ENCODE assay signal across 15 mouse cellular contexts in the genomic region with DNA sequence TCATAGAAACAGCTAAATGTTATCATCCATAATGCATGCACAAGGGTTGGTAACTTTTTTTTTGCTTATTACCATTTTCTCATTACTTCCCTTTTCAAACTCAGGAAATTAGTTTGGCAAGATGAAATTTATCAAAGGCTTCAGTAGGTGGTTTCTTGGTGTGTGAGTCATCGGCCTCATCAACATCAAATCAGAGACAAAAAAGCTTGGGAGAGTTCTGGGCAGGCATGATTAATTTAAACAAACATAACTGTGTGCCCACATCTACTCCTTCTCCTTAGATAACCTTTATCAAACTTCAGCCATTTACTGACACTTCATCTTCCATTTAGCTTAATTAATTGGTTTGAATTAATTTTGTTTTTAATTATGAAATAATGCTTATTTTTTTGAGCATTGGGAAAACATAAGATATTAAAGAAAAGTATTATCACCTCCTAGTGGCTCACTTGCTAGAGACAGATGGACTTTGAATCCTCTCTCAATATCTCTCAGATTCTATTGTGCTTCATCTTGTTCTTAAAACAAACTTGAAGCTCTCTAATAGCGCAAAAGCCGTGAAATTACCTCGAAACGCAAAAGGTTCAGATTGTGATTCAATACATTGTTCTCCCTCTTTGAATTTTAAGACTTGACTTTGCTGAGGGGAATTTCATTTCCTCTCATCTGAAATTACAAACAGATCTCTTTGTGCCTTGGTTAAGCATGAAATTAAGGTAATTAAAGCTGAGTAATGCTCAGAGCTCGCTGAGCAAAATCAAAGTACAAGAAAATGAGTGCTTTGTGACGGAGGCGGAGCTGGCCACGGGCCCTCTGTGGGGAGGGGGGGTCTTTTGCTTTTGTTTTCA.
A peak's percentile ranks its signal among the peaks of the same experiment; 100 is the strongest.
DNase-seq lines count a peak whose midpoint lies in the region; ATAC-seq lines count a peak whose summit lies in the region.
"Had no signal": no experiment of that assay in that cellular context is flagged by ENCODE, and none has a peak within 500 bp of the region (broad histone marks: within the 10 kb centered on the region; RNA-seq: fewer than 3 reads in every experiment).

No protein-coding gene starts in this region.

- no peak overlapping the region for H3K4me3 ChIP-seq in neural tube, embryonic 11.5 days (ENCODE audit: low read depth, low read length)
- no peak overlapping the region for H3K4me3 ChIP-seq in embryonic facial prominence, embryonic 11.5 days (ENCODE audit: low read depth, low read length)
- no peak overlapping the region for H3K4me3 ChIP-seq in hindbrain, embryonic 14.5 days (replicated peaks; ENCODE audit: low read length)
- no peak overlapping the region for H3K4me3 ChIP-seq in neural tube, embryonic 15.5 days (replicated peaks)
- H3K4me3 ChIP-seq: heart, embryonic 15.5 days; intestine, embryonic 15.5 days; megakaryocyte, embryonic 14.5 days had no signal

- H3K9ac ChIP-seq in neural tube, embryonic 11.5 days (ENCODE audit: low read length) = no peak overlapping the region
- no peak overlapping the region for H3K9ac ChIP-seq in embryonic facial prominence, embryonic 11.5 days (replicated peaks; ENCODE audit: low read length)
- H3K9ac ChIP-seq in hindbrain, embryonic 14.5 days = no peak overlapping the region
- no peak overlapping the region for H3K9ac ChIP-seq in neural tube, embryonic 15.5 days (replicated peaks)
- H3K9ac ChIP-seq: heart, embryonic 15.5 days; intestine, embryonic 15.5 days had no signal

- WGBS in neural tube, embryonic 11.5 days = 43% methylated on average over 9 of the region's 9 CpGs
- 28% methylated on average over 9 of the region's 9 CpGs for WGBS in embryonic facial prominence, embryonic 11.5 days
- 33% methylated on average over 9 of the region's 9 CpGs for WGBS in hindbrain, embryonic 14.5 days
- WGBS in neural tube, embryonic 15.5 days = 30% methylated on average over 9 of the region's 9 CpGs

- no peaks in the 10 kb centered on the region for H3K27me3 ChIP-seq in neural tube, embryonic 11.5 days (ENCODE audit: control insufficient read depth, insufficient read depth, low read length)
- no peaks in the 10 kb centered on the region for H3K27me3 ChIP-seq in embryonic facial prominence, embryonic 11.5 days (ENCODE audit: control insufficient read depth, insufficient read depth, low read length)
- no peaks in the 10 kb centered on the region for H3K27me3 ChIP-seq in hindbrain, embryonic 14.5 days (ENCODE audit: control insufficient read depth, insufficient read depth, low read length)
- no peaks in the 10 kb centered on the region for H3K27me3 ChIP-seq in neural tube, embryonic 15.5 days (replicated peaks)
- H3K27me3 ChIP-seq: CH12.LX; heart, embryonic 15.5 days; intestine, embryonic 15.5 days; megakaryocyte, embryonic 14.5 days had no signal

- no peaks in the 10 kb centered on the region for H3K9me3 ChIP-seq in neural tube, embryonic 11.5 days (ENCODE audit: control insufficient read depth, low read length)
- no peaks in the 10 kb centered on the region for H3K9me3 ChIP-seq in embryonic facial prominence, embryonic 11.5 days (replicated peaks; ENCODE audit: control insufficient read depth, low read length)
- H3K9me3 ChIP-seq in hindbrain, embryonic 14.5 days (ENCODE audit: control insufficient read depth, low read length) = no peaks in the 10 kb centered on the region
- no peaks in the 10 kb centered on the region for H3K9me3 ChIP-seq in neural tube, embryonic 15.5 days (replicated peaks)
- H3K9me3 ChIP-seq: heart, embryonic 15.5 days; intestine, embryonic 15.5 days; megakaryocyte, embryonic 14.5 days had no signal

- no peak overlapping the region for H3K27ac ChIP-seq in neural tube, embryonic 11.5 days (ENCODE audit: low read depth, low read length)
- no peak overlapping the region for H3K27ac ChIP-seq in embryonic facial prominence, embryonic 11.5 days (replicated peaks; ENCODE audit: low read depth, low read length)
- H3K27ac ChIP-seq in hindbrain, embryonic 14.5 days = no peak overlapping the region
- no peak overlapping the region for H3K27ac ChIP-seq in neural tube, embryonic 15.5 days (replicated peaks)
- H3K27ac ChIP-seq: heart, embryonic 15.5 days; intestine, embryonic 15.5 days had no signal

- peak; percentile 13; the same call in 1 of the 2 replicates for ATAC-seq in neural tube, embryonic 11.5 days (ENCODE audit: insufficient read depth, low FRiP score, low TSS enrichment)
- ATAC-seq in embryonic facial prominence, embryonic 11.5 days (replicated peaks; ENCODE audit: insufficient number of reproducible peaks, low FRiP score, low TSS enrichment, low read depth) = 0 out of 2 replicates have a peak, but pooled peaks have one; percentile 29
- ATAC-seq in hindbrain, embryonic 14.5 days (ENCODE audit: low FRiP score) = no peak; the same call in 1 of the 2 replicates
- no peak for ATAC-seq in neural tube, embryonic 15.5 days (ENCODE audit: low FRiP score)
- ATAC-seq: intestine, embryonic 15.5 days had no signal

- no peaks in the 10 kb centered on the region for H3K36me3 ChIP-seq in neural tube, embryonic 11.5 days (ENCODE audit: control insufficient read depth, insufficient read depth, low read length)
- no peaks in the 10 kb centered on the region for H3K36me3 ChIP-seq in embryonic facial prominence, embryonic 11.5 days (replicated peaks; ENCODE audit: control insufficient read depth, insufficient read depth, low read depth, low read length)
- H3K36me3 ChIP-seq in hindbrain, embryonic 14.5 days (replicated peaks; ENCODE audit: control insufficient read depth, insufficient read depth) = no peaks in the 10 kb centered on the region
- no peaks in the 10 kb centered on the region for H3K36me3 ChIP-seq in neural tube, embryonic 15.5 days
- H3K36me3 ChIP-seq: heart, embryonic 15.5 days; intestine, embryonic 15.5 days had no signal

- no peak overlapping the region for H3K4me2 ChIP-seq in neural tube, embryonic 11.5 days (ENCODE audit: low read depth)
- H3K4me2 ChIP-seq in embryonic facial prominence, embryonic 11.5 days (ENCODE audit: low read depth, low read length) = no peak overlapping the region
- H3K4me2 ChIP-seq in hindbrain, embryonic 14.5 days (replicated peaks) = peak overlapping the region; percentile 13; the same call in 1 of the 2 replicates
- peak overlapping the region; percentile 31 for H3K4me2 ChIP-seq in neural tube, embryonic 15.5 days
- H3K4me2 ChIP-seq: heart, embryonic 15.5 days; intestine, embryonic 15.5 days had no signal

- no peak for DNase-seq in neural tube, embryonic 11.5 days (ENCODE audit: low spot score)
- DNase-seq in neural tube, embryonic 10.5 days (ENCODE audit: extremely low spot score, low spot score) = no peak
- DNase-seq in embryonic facial prominence, embryonic 11.5 days (ENCODE audit: low spot score) = peak; percentile 39
- DNase-seq in hindbrain, embryonic 14.5 days (ENCODE audit: low spot score) = peak; percentile 42
- DNase-seq in gastrocnemius, adult 18-20 months (ENCODE audit: low spot score) = no peak
- DNase-seq in kidney, adult 9 months = no peak
- DNase-seq in kidney, postnatal 4 days = no peak
- DNase-seq: adrenal gland, adult 8-10 months; cerebellum, adult 9-10 months; gastrocnemius, postnatal 10 days had no signal

- H3K4me1 ChIP-seq in neural tube, embryonic 11.5 days (ENCODE audit: control insufficient read depth, insufficient read depth, low read length) = no peaks in the 10 kb centered on the region
- H3K4me1 ChIP-seq in embryonic facial prominence, embryonic 11.5 days (ENCODE audit: control insufficient read depth, insufficient read depth, low read length) = no peaks in the 10 kb centered on the region
- H3K4me1 ChIP-seq in hindbrain, embryonic 14.5 days (replicated peaks; ENCODE audit: control insufficient read depth, insufficient read depth, low read length) = no peaks in the 10 kb centered on the region
- H3K4me1 ChIP-seq in neural tube, embryonic 15.5 days = no peaks in the 10 kb centered on the region
- H3K4me1 ChIP-seq: heart, embryonic 15.5 days; intestine, embryonic 15.5 days; megakaryocyte, embryonic 14.5 days had no signal

Comparison
In these comparisons a context has a peak if more than half of its experiments do, and no peak if none do; other contexts are left out.
1. ATAC-seq: peak in neural tube, embryonic 11.5 days (single experiment) and embryonic facial prominence, embryonic 11.5 days (single experiment); none in hindbrain, embryonic 14.5 days (single experiment) and neural tube, embryonic 15.5 days (single experiment).
2. H3K4me2 ChIP-seq: peak in hindbrain, embryonic 14.5 days (single experiment) and neural tube, embryonic 15.5 days (single experiment); none in neural tube, embryonic 11.5 days (single experiment) and embryonic facial prominence, embryonic 11.5 days (single experiment).
3. DNase-seq: peak in embryonic facial prominence, embryonic 11.5 days (single experiment) and hindbrain, embryonic 14.5 days (single experiment); none in neural tube, embryonic 11.5 days (single experiment), neural tube, embryonic 10.5 days (single experiment), gastrocnemius, adult 18-20 months (single experiment), kidney, adult 9 months (single experiment) and kidney, postnatal 4 days (0 of 2).